Mouse (Mus musculus): Measurements from ENCODE around the gene Nme8. TPM values are rescaled to one million over a fixed set of nuclear protein-coding genes. Genes with fewer than 3 reads are reported as not detected.

The Nme8 gene
- polyA plus RNA-seq, 1 experiment from 2014 or later = 0.14 TPM

DNA sequence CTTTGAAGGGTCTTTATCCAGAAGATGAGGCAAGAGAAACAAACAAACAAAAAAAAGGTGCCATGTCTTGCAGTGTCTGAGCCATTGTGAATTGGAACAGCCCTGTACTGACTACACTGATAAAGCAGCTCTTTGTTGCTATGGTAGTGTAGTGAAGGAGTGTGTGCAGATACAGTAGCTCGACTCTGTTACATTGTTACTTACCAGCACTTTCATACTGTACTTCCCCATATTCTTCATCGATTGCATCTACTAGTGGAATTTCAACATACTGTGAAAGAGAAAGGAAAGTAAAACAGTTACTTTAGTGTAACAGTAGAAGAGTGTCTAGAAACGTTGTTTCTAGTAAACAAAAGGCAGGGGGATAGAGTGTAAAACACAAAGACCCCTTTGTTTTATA lies 7.6 kb downstream of the Nme8 start:
- no peak for ATAC-seq (ENCODE audit: low FRiP score, low read depth)
- no peak overlapping the region for H3K4me2 ChIP-seq
- no peaks in the 10 kb centered on the region for H3K36me3 ChIP-seq
- H3K4me3 ChIP-seq = no peak overlapping the region
- no peak overlapping the region for H3K27ac ChIP-seq (replicated peaks)
- H3K4me1 ChIP-seq (replicated peaks) = no peaks in the 10 kb centered on the region
- no peak overlapping the region for H3K9ac ChIP-seq
- no peaks in the 10 kb centered on the region for H3K9me3 ChIP-seq
- H3K27me3 ChIP-seq = no peaks in the 10 kb centered on the region
- WGBS = 57% methylated on average over 3 of the region's 3 CpGs

DNA sequence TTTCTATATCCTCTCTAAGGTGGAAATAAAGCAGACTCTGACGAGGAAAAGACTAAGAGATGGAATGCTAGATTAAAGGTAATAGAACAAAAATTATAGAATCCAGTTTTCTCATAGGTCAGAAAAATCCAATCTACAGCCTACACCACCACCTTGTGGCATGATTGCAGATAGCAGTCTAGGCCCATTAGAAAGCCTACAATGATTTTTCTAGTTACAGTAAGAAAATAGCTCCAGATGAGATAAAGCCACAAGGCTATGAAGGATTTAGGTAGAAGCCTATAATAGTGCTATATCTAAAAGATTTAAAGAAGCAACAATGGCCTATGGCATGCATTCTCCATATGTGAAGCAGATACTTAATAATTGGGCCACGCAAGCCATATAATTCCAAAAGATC lies 13.6 kb downstream of the Nme8 start:
- Histone ChIP-seq H3K9me3 (no peaks in the 10 kb centered on the region), H3K4me1 (replicated peaks) (no peaks in the 10 kb centered on the region), H3K4me3 (no peak overlapping the region), H3K36me3 (no peaks in the 10 kb centered on the region), H3K27ac (replicated peaks) (no peak overlapping the region), H3K4me2 (no peak overlapping the region), H3K27me3 (no peaks in the 10 kb centered on the region), H3K9ac (0 out of 2 replicates have a peak overlapping the region, but pooled peaks have one; percentile 7)
- WGBS = 53% methylated on average over 2 of the region's 2 CpGs
- ATAC-seq (ENCODE audit: low FRiP score, low read depth) = peak; percentile 50; the same call in 1 of the 2 replicates

DNA sequence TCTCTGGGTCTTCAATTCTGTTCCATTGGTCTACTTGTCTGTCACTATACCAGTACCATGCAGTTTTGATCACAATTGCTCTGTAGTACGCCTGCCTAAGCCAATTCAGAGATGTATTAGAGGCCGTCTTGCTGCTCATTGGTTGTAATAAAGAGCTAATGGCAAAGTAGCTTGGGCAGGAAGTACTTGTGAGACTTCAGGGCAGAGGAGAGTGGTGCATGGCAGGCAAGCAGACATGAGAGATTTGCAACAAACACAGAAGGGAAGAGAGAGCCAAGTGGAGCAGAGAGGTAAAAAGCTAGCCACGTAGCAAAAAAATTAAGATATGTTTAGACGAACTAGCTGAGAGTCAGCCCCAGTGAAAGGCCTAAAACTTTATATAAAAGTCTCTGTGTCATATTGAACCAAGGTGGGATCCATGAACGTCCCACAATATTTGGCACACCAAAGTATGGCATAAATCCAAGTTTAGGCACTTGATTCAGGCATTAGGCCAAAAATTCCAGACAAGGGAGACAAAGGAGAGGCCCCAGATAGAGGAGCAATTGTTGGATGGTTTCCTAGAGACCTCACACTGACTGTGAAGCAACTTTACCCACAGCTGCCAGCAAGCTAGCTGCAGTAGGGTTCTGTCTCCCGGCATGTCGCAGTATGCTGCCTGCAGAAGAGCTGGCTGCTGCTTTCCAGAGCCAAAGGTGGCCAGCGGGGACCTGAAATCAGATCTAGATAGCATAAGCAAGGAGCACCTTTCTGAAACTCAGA lies 14.5 kb downstream of the Nme8 start:
- ATAC-seq (ENCODE audit: low FRiP score, low read depth) = peak; percentile 95
- 42% methylated on average over 8 of the region's 8 CpGs for WGBS
- H3K27ac ChIP-seq (replicated peaks) = peak overlapping the region; percentile 61

DNA sequence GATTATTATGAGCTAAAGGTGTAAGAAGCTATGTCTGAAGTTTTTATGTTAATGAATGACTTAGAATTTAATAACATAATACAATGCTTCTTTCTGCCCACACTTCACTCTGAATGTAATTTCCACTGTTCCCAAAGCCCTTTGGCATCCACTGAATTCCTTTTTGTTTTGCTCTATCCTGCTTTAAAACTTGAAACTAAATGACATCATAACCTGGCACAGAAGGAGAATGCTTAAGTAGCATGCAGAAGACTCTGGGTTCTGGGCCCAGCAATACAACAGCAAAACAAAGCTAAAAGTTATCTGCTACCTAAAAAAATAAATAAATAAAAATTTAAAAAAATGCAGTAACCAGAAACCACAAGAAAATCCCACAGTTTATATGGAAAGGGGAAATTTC lies 23.0 kb downstream of the Nme8 start:
- H3K27me3 ChIP-seq = no peaks in the 10 kb centered on the region
- ATAC-seq (ENCODE audit: low FRiP score, low read depth) = no peak
- no peaks in the 10 kb centered on the region for H3K9me3 ChIP-seq
- no peak overlapping the region for H3K27ac ChIP-seq (replicated peaks)
- H3K36me3 ChIP-seq = no peaks in the 10 kb centered on the region
- no peak overlapping the region for H3K4me3 ChIP-seq
- H3K9ac ChIP-seq = no peak overlapping the region
- no peak overlapping the region for H3K4me2 ChIP-seq
- no peaks in the 10 kb centered on the region for H3K4me1 ChIP-seq (replicated peaks)

More for the DNA sequence above, 14.5 kb downstream of the Nme8 start:
- Histone ChIP-seq H3K4me2 (no peak overlapping the region), H3K4me3 (no peak overlapping the region), H3K27me3 (no peaks in the 10 kb centered on the region), H3K9me3 (no peaks in the 10 kb centered on the region), H3K9ac (no peak overlapping the region), H3K36me3 (no peaks in the 10 kb centered on the region), H3K4me1 (replicated peaks) (no peaks in the 10 kb centered on the region)

DNA sequence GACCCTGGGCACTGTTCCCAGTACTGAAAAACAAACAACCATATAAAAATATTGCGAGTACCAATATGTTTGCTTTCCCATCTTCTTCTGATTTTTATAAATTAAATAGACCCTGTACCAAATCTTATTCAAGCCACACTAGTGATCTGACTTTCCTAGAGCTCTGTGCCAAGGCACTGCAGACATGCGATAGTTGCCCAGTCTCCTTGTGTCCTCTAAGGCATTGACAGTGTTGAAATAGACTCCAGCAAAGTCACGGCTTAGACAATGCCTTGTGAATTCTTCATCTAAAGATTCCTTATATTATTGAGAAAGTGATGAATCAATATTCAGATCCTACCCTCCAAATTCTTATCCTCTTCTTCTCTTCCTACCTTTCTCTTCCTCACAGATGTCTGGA lies 23.6 kb downstream of the Nme8 start:
- Histone ChIP-seq H3K36me3 (no peaks in the 10 kb centered on the region), H3K4me1 (replicated peaks) (no peaks in the 10 kb centered on the region), H3K9me3 (no peaks in the 10 kb centered on the region), H3K9ac (no peak overlapping the region), H3K4me2 (no peak overlapping the region), H3K27me3 (no peaks in the 10 kb centered on the region), H3K27ac (replicated peaks) (no peak overlapping the region), H3K4me3 (no peak overlapping the region)
- WGBS = 80% methylated on average over 3 of the region's 3 CpGs
- no peak for ATAC-seq (ENCODE audit: low FRiP score, low read depth)

DNA sequence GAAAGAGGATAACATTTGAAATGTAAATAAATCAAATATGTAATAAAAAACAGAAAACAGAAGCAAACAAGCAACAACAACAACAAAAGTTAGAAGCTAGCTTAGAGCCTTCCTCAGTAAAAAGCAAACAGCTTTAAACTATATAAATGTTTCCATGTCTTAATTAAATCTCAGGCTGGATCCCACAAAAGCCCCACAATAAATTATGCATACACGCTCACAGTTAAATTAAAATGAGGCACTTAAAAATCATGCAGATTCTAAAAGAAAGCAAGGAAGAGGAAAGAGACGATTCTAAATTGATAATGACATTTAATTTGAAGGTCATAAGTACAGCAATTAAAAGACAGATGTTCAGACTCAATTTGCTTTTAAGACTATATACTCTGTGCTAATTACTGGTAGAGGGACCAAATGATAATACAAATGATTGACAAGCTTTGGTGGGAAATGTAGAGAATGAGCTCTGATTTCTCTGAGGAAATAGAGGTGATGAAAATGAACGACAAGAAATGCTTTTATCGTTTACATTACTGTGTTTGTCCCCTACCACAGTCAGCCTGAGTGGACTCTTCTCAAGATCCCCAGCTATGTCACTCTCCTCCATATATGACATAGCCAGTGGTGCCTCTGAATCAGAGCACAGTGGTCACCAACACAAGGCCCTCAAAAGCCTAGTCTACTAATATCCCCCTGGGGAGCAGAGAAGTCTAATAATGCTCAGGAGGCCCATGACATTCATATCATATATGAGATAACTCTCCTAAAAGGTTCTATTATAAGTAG lies 29.0 kb downstream of the Nme8 start:
- Histone ChIP-seq H3K9me3 (no peaks in the 10 kb centered on the region), H3K4me1 (replicated peaks) (no peaks in the 10 kb centered on the region), H3K4me3 (no peak overlapping the region), H3K4me2 (no peak overlapping the region), H3K9ac (no peak overlapping the region), H3K27me3 (no peaks in the 10 kb centered on the region), H3K36me3 (no peaks in the 10 kb centered on the region), H3K27ac (replicated peaks) (no peak overlapping the region)
- 63% methylated on average over 4 of the region's 4 CpGs for WGBS
- ATAC-seq (ENCODE audit: low FRiP score, low read depth) = no peak

DNA sequence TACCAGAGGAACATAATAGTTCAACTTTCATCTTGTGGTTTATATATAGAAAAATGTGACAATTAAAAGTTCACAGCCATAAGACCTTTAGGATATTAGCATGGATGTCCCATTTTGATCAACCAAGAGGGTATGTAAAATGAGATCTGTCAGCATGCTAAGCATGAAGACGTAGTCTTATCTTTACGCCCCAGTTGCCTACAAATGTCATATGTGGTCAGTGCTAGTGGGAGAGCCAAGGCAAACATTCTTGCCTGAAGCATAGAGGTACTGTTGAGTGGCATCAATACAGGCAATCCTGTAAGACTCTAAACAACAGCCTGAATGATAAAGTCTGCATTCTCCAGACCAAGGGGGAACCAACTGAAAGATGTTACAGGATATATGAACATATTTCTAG lies 45.2 kb downstream of the Nme8 start:
- Histone ChIP-seq H3K27me3 (no peaks in the 10 kb centered on the region), H3K4me3 (no peak overlapping the region), H3K4me1 (replicated peaks) (no peaks in the 10 kb centered on the region), H3K27ac (replicated peaks) (no peak overlapping the region), H3K9ac (no peak overlapping the region), H3K4me2 (no peak overlapping the region), H3K9me3 (no peaks in the 10 kb centered on the region), H3K36me3 (no peaks in the 10 kb centered on the region)
- no peak for ATAC-seq (ENCODE audit: low FRiP score, low read depth)
- WGBS = 88% methylated on average over 2 of the region's 2 CpGs

DNA sequence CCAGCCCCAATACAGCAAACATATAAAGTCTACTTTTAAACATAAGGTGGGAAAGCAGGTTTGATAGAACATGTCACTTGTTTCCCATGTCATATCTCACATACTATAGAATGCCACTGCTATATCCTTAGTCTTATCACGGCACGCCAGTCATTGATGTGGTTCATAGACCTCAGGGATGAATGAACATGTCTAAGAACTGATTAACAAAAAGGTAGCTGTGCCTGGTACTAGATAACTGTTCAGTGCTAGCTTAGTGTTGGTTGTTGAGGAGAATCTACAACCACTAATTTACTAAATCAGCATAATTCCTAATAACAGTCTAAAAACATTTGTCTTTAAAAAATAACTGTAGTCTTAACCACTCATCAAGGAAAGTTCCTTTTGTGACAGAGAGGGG lies 47.8 kb downstream of the Nme8 start:
- Histone ChIP-seq H3K9ac (no peak overlapping the region), H3K27me3 (no peaks in the 10 kb centered on the region), H3K9me3 (no peaks in the 10 kb centered on the region), H3K4me1 (replicated peaks) (no peaks in the 10 kb centered on the region), H3K4me3 (no peak overlapping the region), H3K27ac (replicated peaks) (no peak overlapping the region), H3K36me3 (no peaks in the 10 kb centered on the region), H3K4me2 (no peak overlapping the region)
- WGBS = 96% methylated on average over 2 of the region's 2 CpGs
- ATAC-seq (ENCODE audit: low FRiP score, low read depth) = no peak

DNA sequence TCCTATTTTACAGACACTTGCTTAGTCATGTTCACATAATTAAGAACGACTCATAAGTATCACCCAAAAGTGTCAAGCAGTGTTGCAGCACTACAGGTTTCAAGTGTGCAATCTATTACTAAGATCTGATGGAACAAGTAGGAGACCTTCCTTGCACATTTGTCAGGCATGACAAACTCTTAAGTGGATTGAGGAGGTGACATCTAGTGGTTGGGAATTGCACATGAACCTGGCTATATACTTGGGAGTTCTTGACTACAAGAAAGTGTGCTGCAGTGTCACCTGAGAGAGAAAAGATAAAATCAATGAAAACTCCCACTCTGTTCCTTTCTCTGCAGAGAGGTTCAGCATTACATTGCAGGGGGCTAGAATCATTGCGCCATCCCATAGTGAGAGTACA lies 53.4 kb downstream of the Nme8 start:
- H3K9me3 ChIP-seq = no peaks in the 10 kb centered on the region
- H3K4me1 ChIP-seq (replicated peaks) = no peaks in the 10 kb centered on the region
- H3K36me3 ChIP-seq = no peaks in the 10 kb centered on the region
- no peak overlapping the region for H3K27ac ChIP-seq (replicated peaks)
- H3K4me3 ChIP-seq = no peak overlapping the region
- H3K9ac ChIP-seq = no peak overlapping the region
- H3K4me2 ChIP-seq = no peak overlapping the region
- ATAC-seq (ENCODE audit: low FRiP score, low read depth) = no peak
- 80% methylated on average over 2 of the region's 2 CpGs for WGBS
- H3K27me3 ChIP-seq = no peaks in the 10 kb centered on the region

DNA sequence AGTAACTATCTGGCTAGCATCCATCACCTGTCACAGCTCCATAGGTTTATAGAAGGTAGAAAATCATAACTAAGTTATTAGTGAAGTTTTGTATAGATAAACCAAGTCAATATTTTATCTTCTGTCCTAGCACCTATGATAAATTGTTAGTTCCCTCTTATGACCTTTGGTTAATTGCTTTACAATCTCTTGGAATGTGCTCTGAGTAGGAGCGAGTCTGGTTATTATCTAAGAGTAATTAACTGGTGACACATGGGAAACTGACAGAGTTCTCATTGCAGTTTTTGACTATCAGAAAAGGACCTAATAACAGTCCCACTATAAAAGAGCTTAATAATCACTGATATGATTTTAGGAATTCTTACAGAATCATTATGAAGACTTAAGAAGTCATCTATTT lies 54.1 kb downstream of the Nme8 start:
- Histone ChIP-seq H3K27ac (replicated peaks) (no peak overlapping the region), H3K9me3 (no peaks in the 10 kb centered on the region), H3K9ac (no peak overlapping the region), H3K27me3 (no peaks in the 10 kb centered on the region), H3K4me2 (no peak overlapping the region), H3K4me3 (no peak overlapping the region), H3K36me3 (no peaks in the 10 kb centered on the region), H3K4me1 (replicated peaks) (no peaks in the 10 kb centered on the region)
- no peak for ATAC-seq (ENCODE audit: low FRiP score, low read depth)
- 74% methylated on average over 1 of the region's 1 CpGs for WGBS

DNA sequence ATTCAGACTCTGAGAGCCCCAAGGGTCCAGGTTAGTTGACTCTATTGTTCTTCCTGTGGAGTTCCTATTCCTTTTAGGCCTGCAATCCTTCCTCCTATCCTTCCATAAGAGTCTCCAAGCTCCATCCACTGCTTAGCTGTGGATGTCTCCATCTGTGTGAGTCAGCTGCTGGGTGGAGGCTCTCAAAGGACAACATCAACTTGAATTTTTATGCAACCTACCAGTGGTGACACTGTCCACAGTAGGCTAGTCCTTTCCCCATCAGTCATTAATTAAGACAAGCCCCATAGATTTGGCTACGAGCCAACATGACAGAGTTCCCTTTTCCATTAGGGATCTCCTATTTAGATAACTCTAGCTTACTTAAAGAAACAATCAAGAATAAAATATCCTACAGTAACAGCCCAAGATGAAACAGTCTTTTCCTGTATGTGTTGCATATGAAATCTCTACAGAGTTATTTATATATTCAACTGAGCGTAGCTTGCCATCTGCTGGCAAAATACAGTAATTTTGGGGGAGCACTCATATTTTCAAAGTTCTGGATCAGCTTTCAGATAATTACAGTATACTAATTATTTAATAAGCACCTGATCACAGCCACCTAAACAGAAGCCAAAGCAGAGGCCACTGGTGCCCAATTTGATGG lies 57.3 kb downstream of the Nme8 start:
- WGBS = 82% methylated on average over 2 of the region's 2 CpGs
- no peak overlapping the region for H3K9ac ChIP-seq
- H3K4me3 ChIP-seq = no peak overlapping the region
- no peaks in the 10 kb centered on the region for H3K4me1 ChIP-seq (replicated peaks)
- H3K27me3 ChIP-seq = no peaks in the 10 kb centered on the region
- H3K36me3 ChIP-seq = no peaks in the 10 kb centered on the region
- ATAC-seq (ENCODE audit: low FRiP score, low read depth) = peak; percentile 66; the same call in 1 of the 2 replicates
- H3K27ac ChIP-seq (replicated peaks) = no peak overlapping the region
- H3K9me3 ChIP-seq = no peaks in the 10 kb centered on the region
- no peak overlapping the region for H3K4me2 ChIP-seq

DNA sequence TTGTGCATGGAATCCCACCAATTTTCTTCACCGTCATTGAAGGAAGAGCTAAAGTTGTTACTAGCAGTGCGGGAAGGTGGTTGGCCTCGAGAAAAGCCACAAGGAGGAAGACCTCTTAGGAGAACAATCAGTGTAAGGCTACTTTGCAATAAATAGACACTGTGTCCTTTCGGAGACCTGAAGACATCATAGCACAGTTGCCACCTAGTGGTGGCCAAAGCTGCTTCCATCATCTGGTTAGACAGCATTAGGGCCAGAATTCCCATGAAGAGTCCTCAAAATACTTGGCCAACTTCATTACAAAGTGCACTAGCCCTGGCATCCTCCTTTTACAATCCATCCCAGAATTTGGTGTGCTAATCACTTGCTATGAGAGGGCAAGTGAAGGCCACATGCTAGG lies 61.5 kb downstream of the Nme8 start:
- Histone ChIP-seq H3K36me3 (no peaks in the 10 kb centered on the region), H3K4me1 (replicated peaks) (no peaks in the 10 kb centered on the region), H3K27me3 (no peaks in the 10 kb centered on the region), H3K27ac (replicated peaks) (no peak overlapping the region), H3K9ac (no peak overlapping the region), H3K4me3 (no peak overlapping the region), H3K9me3 (no peaks in the 10 kb centered on the region), H3K4me2 (no peak overlapping the region)
- ATAC-seq (ENCODE audit: low FRiP score, low read depth) = no peak
- WGBS = 80% methylated on average over 4 of the region's 4 CpGs

Data from hindbrain, embryonic 15.5 days (tissue).